Mouse (Mus musculus) E14TG2a.4 (cell line): ENCODE measurements around the gene Grin2b.
A peak's percentile ranks its signal among the peaks of the same experiment; 100 is the strongest.
"Not testable (repeated sequence)": the region's sequence is repeated elsewhere in the genome, so short reads cannot be mapped to it uniquely, and the experiment has no call there.

Experiments
- H3K27me3 ChIP-seq: 2 replicates; pipeline ENCODE4 v1.6.1; 2014; ENCODE audit warnings: low read length, control low read depth; ENCODE audit not compliant: insufficient read depth
- H3K36me3 ChIP-seq: 2 replicates; pipeline ENCODE4 v1.6.1; 2014; ENCODE audit warnings: low read length, control low read depth; ENCODE audit not compliant: insufficient read depth
- H3K4me1 ChIP-seq: replicated peaks from 2 replicates; pipeline ENCODE4 v1.6.1; 2014; ENCODE audit warnings: low read depth, low read length, control low read depth
- H3K4me3 ChIP-seq: replicated peaks from 2 replicates; pipeline ENCODE4 v1.5.1; 2014; ENCODE audit warnings: mild to moderate bottlenecking, low read length
- H3K9me3 ChIP-seq: 2 replicates; pipeline ENCODE4 v1.6.1; 2014; ENCODE audit warnings: low read length, control low read depth
- CTCF ChIP-seq: conservative IDR thresholded peaks from 2 replicates; pipeline ENCODE4 v1.5.1; 2014; ENCODE audit warnings: low read length
- NANOG ChIP-seq: IDR thresholded peaks from 2 replicates; pipeline ENCODE4 v1.6.1; 2014; ENCODE audit warnings: borderline replicate concordance, low read length, mixed read lengths
- POU5F1 ChIP-seq: IDR thresholded peaks from 2 replicates; pipeline ENCODE4 v1.6.1; 2014; ENCODE audit warnings: low read length, borderline replicate concordance

Grin2b gene

GRCm38 (mm10) chr6:135727106-135727505 lies 446.2 kb downstream of the Grin2b start:
- peaks cover 6% of the 10 kb centered on the region for H3K4me1 ChIP-seq
- TF ChIP-seq NANOG (no peak), POU5F1 (no peak)
- peaks cover 10% of the 10 kb centered on the region for H3K27me3 ChIP-seq
- H3K36me3 ChIP-seq = no peaks in the 10 kb centered on the region; the same call in 1 of the 2 replicates
- no peak overlapping the region for H3K4me3 ChIP-seq
- no peaks in the 10 kb centered on the region for H3K9me3 ChIP-seq

- Histone ChIP-seq H3K27me3 (no peaks in the 10 kb centered on the region), H3K4me1 (peaks cover 13% of the 10 kb centered on the region), H3K4me3 (no peak overlapping the region), H3K9me3 (no peaks in the 10 kb centered on the region), H3K36me3 (peaks cover 3% of the 10 kb centered on the region; the same call in 1 of the 2 replicates)
- TF ChIP-seq POU5F1 (no peak), CTCF (no peak), NANOG (no peak)
Measured at GRCm38 (mm10) chr6:135721706-135722105, 451.6 kb downstream of the Grin2b start.

DNA sequence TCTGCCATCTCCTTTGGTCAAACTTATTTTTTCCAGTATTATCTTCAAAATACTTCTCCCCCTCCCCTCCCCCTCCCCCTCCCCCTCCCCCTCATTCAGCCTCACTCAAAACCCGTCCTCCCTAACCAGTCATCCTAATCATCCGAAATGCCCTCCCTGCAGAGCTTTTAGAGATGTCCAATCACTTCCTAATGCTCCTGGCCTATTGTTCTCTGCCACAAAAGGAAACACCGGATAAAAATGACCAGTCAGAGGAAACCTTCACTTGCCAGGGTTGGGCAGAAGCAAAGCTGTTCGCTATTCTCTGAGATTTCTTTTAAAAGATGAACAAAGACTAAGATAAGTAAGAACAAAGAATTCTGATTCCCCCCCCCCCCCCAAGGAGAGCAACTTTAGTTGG lies 458.4 kb downstream of the Grin2b start:
- TF ChIP-seq CTCF = no peak
- TF ChIP-seq POU5F1 = no peak
- no peak for TF ChIP-seq NANOG
- Histone ChIP-seq H3K9me3 (no peaks in the 10 kb centered on the region), H3K4me1 (peaks cover 63% of the 10 kb centered on the region)

DNA sequence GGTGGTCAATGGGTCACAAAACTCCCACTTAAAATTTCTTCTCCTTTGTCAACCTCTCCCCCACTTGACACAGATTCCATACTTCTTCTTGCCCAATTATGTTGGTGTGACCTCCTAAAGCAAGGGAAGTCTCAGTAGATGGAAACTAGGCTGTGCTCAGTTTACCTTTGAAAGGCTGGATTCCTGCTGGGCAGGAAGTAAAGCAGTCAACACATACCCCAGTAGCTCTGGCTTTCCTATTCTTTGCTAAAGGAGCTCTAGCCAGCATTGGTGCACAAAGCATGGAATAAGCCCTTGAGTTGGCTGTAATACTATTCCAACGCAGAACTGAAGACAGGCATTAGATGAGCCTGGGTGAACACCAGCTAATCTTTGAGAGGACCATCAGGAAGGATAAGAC lies 459.1 kb downstream of the Grin2b start:
- Histone ChIP-seq H3K36me3 (peaks cover 4% of the 10 kb centered on the region; the same call in 1 of the 2 replicates), H3K27me3 (no peaks in the 10 kb centered on the region), H3K9me3 (no peaks in the 10 kb centered on the region), H3K4me1 (peaks cover 66% of the 10 kb centered on the region), H3K4me3 (peak overlapping the region; percentile 17)
- TF ChIP-seq POU5F1 = no peak
- peak; percentile 55; the same call in 1 of the 2 replicates for TF ChIP-seq NANOG
- no peak for TF ChIP-seq CTCF

More for the DNA sequence above, 458.4 kb downstream of the Grin2b start:
- Histone ChIP-seq H3K27me3 (no peaks in the 10 kb centered on the region), H3K36me3 (peaks cover 4% of the 10 kb centered on the region; the same call in 1 of the 2 replicates), H3K4me3 (peak overlapping the region; percentile 17; the same call in 1 of the 2 replicates)

DNA sequence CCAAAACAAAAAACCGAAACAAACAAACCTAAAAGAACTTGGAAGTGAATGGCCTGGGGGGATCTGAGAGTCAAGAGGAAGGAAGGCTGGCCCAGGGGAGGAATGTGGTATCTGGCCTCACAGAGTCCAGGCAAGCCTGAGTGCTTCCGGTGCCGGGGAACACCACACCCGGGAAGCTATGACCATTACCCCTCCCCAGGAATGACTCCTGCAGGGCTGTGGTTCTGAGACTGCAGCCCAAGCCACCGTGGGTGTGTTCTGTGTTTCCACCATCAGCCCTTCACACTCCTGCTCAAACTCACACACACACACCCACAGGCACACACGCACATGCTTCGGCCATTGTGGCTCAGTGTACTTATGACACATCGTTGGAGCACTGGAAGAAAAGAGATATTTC lies 459.6 kb downstream of the Grin2b start:
- TF ChIP-seq POU5F1 = no peak
- peak overlapping the region; percentile 17 for H3K4me3 ChIP-seq
- no peaks in the 10 kb centered on the region for H3K27me3 ChIP-seq
- peaks cover 67% of the 10 kb centered on the region for H3K4me1 ChIP-seq
- H3K9me3 ChIP-seq = no peaks in the 10 kb centered on the region
- H3K36me3 ChIP-seq = peaks cover 6% of the 10 kb centered on the region; the same call in 1 of the 2 replicates

- H3K27me3 ChIP-seq, H3K9me3 ChIP-seq, H3K36me3 ChIP-seq: not testable (repeated sequence)
- Histone ChIP-seq H3K4me1 (peaks cover 62% of the 10 kb centered on the region), H3K4me3 (peak overlapping the region; percentile 71)
Measured at GRCm38 (mm10) chr6:135706850-135707522, 466.3 kb downstream of the Grin2b start.

GRCm38 (mm10) chr6:135703655-135704054 lies 469.7 kb downstream of the Grin2b start:
- no peaks in the 10 kb centered on the region for H3K9me3 ChIP-seq
- H3K36me3 ChIP-seq = peaks cover under 1% of the 10 kb centered on the region; the same call in 1 of the 2 replicates
- TF ChIP-seq POU5F1 (no peak), NANOG (no peak), CTCF (no peak)
- H3K4me1 ChIP-seq = peaks cover 67% of the 10 kb centered on the region
- H3K27me3 ChIP-seq = no peaks in the 10 kb centered on the region
- no peak overlapping the region for H3K4me3 ChIP-seq

DNA sequence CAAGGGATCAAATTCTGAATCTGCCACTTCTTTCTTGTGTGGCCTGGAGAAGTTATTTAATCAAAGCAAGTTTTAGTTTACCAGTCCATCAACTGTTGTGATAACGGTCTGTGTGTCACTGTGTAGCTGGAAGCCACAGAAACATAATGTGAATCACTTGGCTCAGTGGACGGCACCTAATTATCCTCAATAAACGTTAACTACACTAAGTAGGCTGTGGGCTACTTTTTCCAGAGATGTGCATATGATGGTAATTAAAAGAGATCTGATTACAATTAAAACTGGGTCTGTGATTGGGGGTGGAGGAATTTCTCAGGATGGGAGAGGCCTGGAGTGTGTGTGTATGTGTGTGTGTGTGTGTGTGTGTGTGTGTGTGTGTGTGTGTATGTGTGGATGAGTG lies 471.9 kb downstream of the Grin2b start:
- Histone ChIP-seq H3K4me1 (peaks cover 51% of the 10 kb centered on the region), H3K27me3 (no peaks in the 10 kb centered on the region), H3K9me3 (no peaks in the 10 kb centered on the region), H3K36me3 (no peaks in the 10 kb centered on the region), H3K4me3 (no peak overlapping the region)
- no peak for TF ChIP-seq NANOG
- no peak for TF ChIP-seq CTCF
- no peak for TF ChIP-seq POU5F1

DNA sequence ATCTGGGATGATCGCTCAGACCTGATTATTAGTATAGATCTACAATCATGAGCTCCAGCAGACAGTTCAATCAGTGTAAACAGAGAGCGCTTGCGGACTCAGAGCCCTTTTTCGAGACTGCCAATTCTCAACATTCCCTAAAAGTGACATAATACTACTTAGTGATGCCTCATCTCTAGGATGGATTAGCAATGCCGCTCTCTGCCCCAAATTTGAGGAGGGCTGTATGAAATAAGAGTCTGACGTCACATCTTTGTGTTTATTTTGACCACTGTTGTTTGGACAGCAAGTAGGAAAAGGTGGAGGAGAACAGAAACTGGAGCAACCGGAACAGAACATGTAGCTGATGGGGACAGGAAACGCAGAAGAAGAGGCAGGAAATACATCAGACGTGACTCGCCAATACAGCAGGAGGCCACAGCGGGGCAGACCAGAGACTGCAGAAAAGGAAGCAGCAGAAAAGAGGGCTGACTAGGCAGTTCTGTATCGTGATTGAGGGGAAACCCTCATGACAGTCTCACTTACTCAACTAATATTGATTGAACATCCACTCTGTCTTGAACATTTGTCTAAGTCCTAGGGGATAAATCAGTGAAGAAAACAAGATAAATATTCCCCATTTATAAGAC lies 472.5 kb downstream of the Grin2b start:
- Histone ChIP-seq H3K4me3 (no peak overlapping the region), H3K27me3 (no peaks in the 10 kb centered on the region), H3K36me3 (no peaks in the 10 kb centered on the region), H3K9me3 (no peaks in the 10 kb centered on the region), H3K4me1 (peaks cover 48% of the 10 kb centered on the region)
- TF ChIP-seq CTCF (peak; percentile 16; the same call in 1 of the 2 replicates), NANOG (no peak)
